Mouse (Mus musculus): ENCODE results near the gene Cdk15. TPM values are rescaled to one million over a fixed set of nuclear protein-coding genes. Genes with fewer than 3 reads are reported as not detected.
A peak's percentile ranks its signal among the peaks of the same experiment; 100 is the strongest.

The Cdk15 gene
- polyA plus RNA-seq, 1 experiment from 2014 or later = 0.47 TPM

- no peaks in the 10 kb centered on the region for H3K9me3 ChIP-seq
- no peak for ATAC-seq (replicated peaks)
- H3K27ac ChIP-seq (replicated peaks) = no peak overlapping the region
These were observed 31.0 kb downstream of the Cdk15 start for GRCm38 (mm10) chr1:59287733-59288132.

GRCm38 (mm10) chr1:59291652-59292051, 34.9 kb downstream of the Cdk15 start:
- 46% methylated on average over 2 of the region's 2 CpGs for WGBS

More at GRCm38 (mm10) chr1:59287733-59288132, 31.0 kb downstream of the Cdk15 start:
- WGBS = 66% methylated on average over 8 of the region's 8 CpGs
- Histone ChIP-seq H3K4me1 (no peaks in the 10 kb centered on the region), H3K4me3 (no peak overlapping the region), H3K4me2 (replicated peaks) (no peak overlapping the region), H3K27me3 (no peaks in the 10 kb centered on the region), H3K9ac (replicated peaks) (no peak overlapping the region), H3K36me3 (no peaks in the 10 kb centered on the region)

GRCm38 (mm10) chr1:59295769-59296168, 39.1 kb downstream of the Cdk15 start:
- no peak overlapping the region for H3K9ac ChIP-seq (replicated peaks)
- H3K4me2 ChIP-seq (replicated peaks) = no peak overlapping the region
- H3K27me3 ChIP-seq = no peaks in the 10 kb centered on the region
- no peak overlapping the region for H3K27ac ChIP-seq (replicated peaks)
- H3K4me3 ChIP-seq = no peak overlapping the region
- ATAC-seq (replicated peaks) = no peak
- WGBS = 66% methylated on average over 1 of the region's 1 CpGs
- H3K9me3 ChIP-seq = no peaks in the 10 kb centered on the region
- no peaks in the 10 kb centered on the region for H3K36me3 ChIP-seq
- no peaks in the 10 kb centered on the region for H3K4me1 ChIP-seq

More at GRCm38 (mm10) chr1:59291652-59292051, 34.9 kb downstream of the Cdk15 start:
- Histone ChIP-seq H3K9me3 (no peaks in the 10 kb centered on the region), H3K4me1 (no peaks in the 10 kb centered on the region), H3K36me3 (no peaks in the 10 kb centered on the region), H3K27ac (replicated peaks) (no peak overlapping the region), H3K4me3 (no peak overlapping the region), H3K4me2 (replicated peaks) (no peak overlapping the region), H3K27me3 (no peaks in the 10 kb centered on the region), H3K9ac (replicated peaks) (no peak overlapping the region)
- ATAC-seq (replicated peaks) = no peak

GRCm38 (mm10) chr1:59297167-59297566, 40.5 kb downstream of the Cdk15 start:
- 84% methylated on average over 3 of the region's 3 CpGs for WGBS
- Histone ChIP-seq H3K4me1 (no peaks in the 10 kb centered on the region), H3K4me2 (replicated peaks) (no peak overlapping the region), H3K27me3 (no peaks in the 10 kb centered on the region), H3K27ac (replicated peaks) (no peak overlapping the region), H3K9ac (replicated peaks) (no peak overlapping the region), H3K4me3 (no peak overlapping the region), H3K9me3 (no peaks in the 10 kb centered on the region), H3K36me3 (no peaks in the 10 kb centered on the region)
- ATAC-seq (replicated peaks) = no peak

- WGBS = 76% methylated on average over 9 of the region's 9 CpGs
- no peaks in the 10 kb centered on the region for H3K9me3 ChIP-seq
- H3K4me2 ChIP-seq (replicated peaks) = no peak overlapping the region
- H3K27ac ChIP-seq (replicated peaks) = no peak overlapping the region
- no peak overlapping the region for H3K4me3 ChIP-seq
- no peaks in the 10 kb centered on the region for H3K36me3 ChIP-seq
- no peak overlapping the region for H3K9ac ChIP-seq (replicated peaks)
- ATAC-seq (replicated peaks) = no peak
- H3K4me1 ChIP-seq = no peaks in the 10 kb centered on the region
- no peaks in the 10 kb centered on the region for H3K27me3 ChIP-seq
These were observed 41.9 kb downstream of the Cdk15 start for GRCm38 (mm10) chr1:59298491-59299090.

- no peak for ATAC-seq (replicated peaks)
- H3K4me3 ChIP-seq = no peak overlapping the region
These were observed 50.6 kb downstream of the Cdk15 start for GRCm38 (mm10) chr1:59307310-59307709.

GRCm38 (mm10) chr1:59311292-59311885, 54.7 kb downstream of the Cdk15 start:
- Histone ChIP-seq H3K27me3 (no peaks in the 10 kb centered on the region), H3K9me3 (no peaks in the 10 kb centered on the region), H3K27ac (replicated peaks) (no peak overlapping the region), H3K4me1 (peaks cover 29% of the 10 kb centered on the region), H3K36me3 (no peaks in the 10 kb centered on the region), H3K4me2 (replicated peaks) (no peak overlapping the region), H3K4me3 (no peak overlapping the region), H3K9ac (replicated peaks) (no peak overlapping the region)
- 59% methylated on average over 5 of the region's 5 CpGs for WGBS
- ATAC-seq (replicated peaks) = no peak

More at GRCm38 (mm10) chr1:59307310-59307709, 50.6 kb downstream of the Cdk15 start:
- WGBS = 85% methylated on average over 5 of the region's 5 CpGs
- no peak overlapping the region for H3K4me2 ChIP-seq (replicated peaks)
- no peak overlapping the region for H3K9ac ChIP-seq (replicated peaks)
- H3K27ac ChIP-seq (replicated peaks) = no peak overlapping the region
- H3K4me1 ChIP-seq = peaks cover 4% of the 10 kb centered on the region
- no peaks in the 10 kb centered on the region for H3K27me3 ChIP-seq
- no peaks in the 10 kb centered on the region for H3K36me3 ChIP-seq
- no peaks in the 10 kb centered on the region for H3K9me3 ChIP-seq

GRCm38 (mm10) chr1:59312187-59313153, 55.8 kb downstream of the Cdk15 start:
- Histone ChIP-seq H3K9me3 (no peaks in the 10 kb centered on the region), H3K27ac (replicated peaks) (peak overlapping the region; percentile 31; the same call in 1 of the 2 replicates), H3K4me3 (no peak overlapping the region), H3K9ac (replicated peaks) (no peak overlapping the region), H3K36me3 (no peaks in the 10 kb centered on the region), H3K27me3 (no peaks in the 10 kb centered on the region), H3K4me1 (peaks cover 32% of the 10 kb centered on the region), H3K4me2 (replicated peaks) (no peak overlapping the region)
- peak; percentile 46 for ATAC-seq (replicated peaks)
- WGBS = 44% methylated on average over 10 of the region's 10 CpGs

GRCm38 (mm10) chr1:59313154-59313940, 56.6 kb downstream of the Cdk15 start:
- no peaks in the 10 kb centered on the region for H3K36me3 ChIP-seq
- no peak for ATAC-seq (replicated peaks)
- no peak overlapping the region for H3K4me2 ChIP-seq (replicated peaks)
- H3K9me3 ChIP-seq = no peaks in the 10 kb centered on the region
- H3K27ac ChIP-seq (replicated peaks) = 0 out of 2 replicates have a peak overlapping the region, but pooled peaks have one; percentile 31
- 80% methylated on average over 8 of the region's 8 CpGs for WGBS
- no peak overlapping the region for H3K4me3 ChIP-seq
- peaks cover 32% of the 10 kb centered on the region for H3K4me1 ChIP-seq
- H3K9ac ChIP-seq (replicated peaks) = no peak overlapping the region
- no peaks in the 10 kb centered on the region for H3K27me3 ChIP-seq

- H3K4me1 ChIP-seq = peaks cover 32% of the 10 kb centered on the region
- no peak overlapping the region for H3K4me3 ChIP-seq
- WGBS = 2% methylated on average over 5 of the region's 5 CpGs
- no peaks in the 10 kb centered on the region for H3K36me3 ChIP-seq
- H3K4me2 ChIP-seq (replicated peaks) = no peak overlapping the region
- no peak overlapping the region for H3K9ac ChIP-seq (replicated peaks)
- peak; percentile 30; the same call in 1 of the 2 replicates for ATAC-seq (replicated peaks)
- no peaks in the 10 kb centered on the region for H3K9me3 ChIP-seq
- H3K27ac ChIP-seq (replicated peaks) = no peak overlapping the region
- no peaks in the 10 kb centered on the region for H3K27me3 ChIP-seq
These were observed 58.5 kb downstream of the Cdk15 start for GRCm38 (mm10) chr1:59315057-59315807.

GRCm38 (mm10) chr1:59316031-59316385, 59.3 kb downstream of the Cdk15 start:
- Histone ChIP-seq H3K9ac (replicated peaks) (no peak overlapping the region), H3K4me1 (peaks cover 32% of the 10 kb centered on the region), H3K4me3 (no peak overlapping the region), H3K27ac (replicated peaks) (no peak overlapping the region), H3K4me2 (replicated peaks) (peak overlapping the region; percentile 37; the same call in 1 of the 2 replicates), H3K27me3 (no peaks in the 10 kb centered on the region), H3K36me3 (no peaks in the 10 kb centered on the region), H3K9me3 (no peaks in the 10 kb centered on the region)
- ATAC-seq (replicated peaks) = peak; percentile 39; the same call in 1 of the 2 replicates
- WGBS = 2% methylated on average over 9 of the region's 9 CpGs

All from forebrain, embryonic 15.5 days (tissue).